Mouse (Mus musculus) heart, adult 2 months (tissue): Measurements from ENCODE around the gene Itga11.

Source experiments
- CTCF ChIP-seq: fragments of 200-600 bp; IDR thresholded peaks from 2 replicates; pipeline ENCODE4 v1.8.1; 2022; ENCODE audit warnings: antibody characterized with exemption, mild to moderate bottlenecking, moderate library complexity
- EP300 ChIP-seq: fragments of 200-500 bp; IDR thresholded peaks from 2 replicates; pipeline ENCODE4 v1.6.1; 2011; ENCODE audit warnings: low read depth, low read length, control low read depth; ENCODE audit not compliant: insufficient read depth
- POLR2A ChIP-seq: fragments of 200-500 bp; IDR thresholded peaks from 2 replicates; pipeline ENCODE4 v1.6.1; 2011; ENCODE audit warnings: mild to moderate bottlenecking, low read depth, low read length, control low read depth; ENCODE audit not compliant: insufficient read depth

DNA sequence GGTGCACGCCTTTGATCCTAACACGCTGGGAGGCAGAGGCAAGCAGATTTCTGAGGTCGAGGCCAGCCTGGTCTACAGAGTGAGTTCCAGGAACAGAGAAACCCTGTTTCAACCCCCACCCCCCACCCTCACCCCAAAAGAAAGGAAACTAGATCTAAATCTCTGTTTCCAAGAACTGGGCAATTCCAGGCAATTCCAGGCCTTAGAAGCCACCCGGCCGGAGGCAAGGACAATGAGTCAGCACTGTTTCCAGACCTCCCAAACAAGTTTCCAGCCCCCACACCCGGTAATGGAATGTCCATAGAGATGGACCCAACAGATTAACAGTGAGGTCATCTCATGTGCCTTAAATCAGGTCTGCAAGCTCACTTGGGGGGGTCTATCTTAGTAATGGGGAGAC is 152.3 kb downstream of the Itga11 start:
- TF ChIP-seq CTCF = no peak
- TF ChIP-seq POLR2A = no peak
- TF ChIP-seq EP300 = no peak
